Mouse (Mus musculus): Measurements from ENCODE around the gene Uqcc2.
A peak's percentile ranks its signal among the peaks of the same experiment; 100 is the strongest.

Gene Uqcc2

DNA sequence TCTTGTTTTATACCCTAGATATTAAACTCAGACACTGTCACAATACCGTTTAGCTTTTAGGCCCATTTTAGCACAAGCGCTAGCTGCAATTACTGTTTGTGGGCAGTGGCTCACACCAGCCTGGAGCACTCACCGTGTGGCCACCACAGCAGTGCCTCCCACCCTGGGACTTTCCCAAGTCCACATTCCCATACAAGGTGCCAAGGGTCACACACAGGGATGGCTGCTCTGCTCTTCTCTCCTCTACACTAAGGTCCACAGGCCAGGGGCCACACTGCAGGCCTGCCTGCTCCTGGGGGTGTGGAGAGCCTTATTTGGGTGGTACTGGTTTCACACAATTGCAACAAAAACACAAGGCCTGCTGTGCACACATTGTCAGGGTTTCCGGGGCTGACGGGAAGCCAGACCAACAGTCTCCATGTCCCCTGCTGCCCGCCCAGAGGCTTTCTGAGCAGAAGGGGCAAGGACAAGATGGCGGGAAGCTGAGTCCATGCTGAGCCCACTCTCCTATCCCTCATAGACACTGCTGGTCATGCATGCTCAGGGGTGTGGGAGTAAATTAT, 9.8 kb downstream of the Uqcc2 start:
- no peak for DNase-seq (ENCODE audit: low read depth)

DNA sequence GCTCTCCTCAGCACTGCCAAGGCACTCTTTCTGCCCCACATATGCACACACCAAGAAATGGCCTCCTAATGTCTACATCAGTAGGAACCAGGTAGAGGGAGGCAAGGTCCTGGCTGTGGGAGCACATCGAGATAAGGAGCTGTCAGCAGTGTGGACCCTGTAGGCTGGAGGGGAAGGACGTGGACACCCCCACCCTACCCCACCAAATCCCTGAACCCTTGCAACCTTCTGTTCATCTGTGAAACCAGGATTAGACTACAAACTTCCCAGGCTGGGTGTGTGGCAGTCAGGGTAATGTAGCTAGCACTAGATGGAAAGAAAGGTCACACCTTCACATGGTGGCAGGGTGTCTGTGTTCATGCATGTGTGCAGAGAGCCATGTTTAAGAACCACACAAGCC, 10.6 kb downstream of the Uqcc2 start:
- DNase-seq (ENCODE audit: low read depth), result no peak

GRCm38 (mm10) chr17:27122701-27123100, 11.0 kb downstream of the Uqcc2 start:
- DNase-seq (ENCODE audit: low read depth), result no peak

DNA sequence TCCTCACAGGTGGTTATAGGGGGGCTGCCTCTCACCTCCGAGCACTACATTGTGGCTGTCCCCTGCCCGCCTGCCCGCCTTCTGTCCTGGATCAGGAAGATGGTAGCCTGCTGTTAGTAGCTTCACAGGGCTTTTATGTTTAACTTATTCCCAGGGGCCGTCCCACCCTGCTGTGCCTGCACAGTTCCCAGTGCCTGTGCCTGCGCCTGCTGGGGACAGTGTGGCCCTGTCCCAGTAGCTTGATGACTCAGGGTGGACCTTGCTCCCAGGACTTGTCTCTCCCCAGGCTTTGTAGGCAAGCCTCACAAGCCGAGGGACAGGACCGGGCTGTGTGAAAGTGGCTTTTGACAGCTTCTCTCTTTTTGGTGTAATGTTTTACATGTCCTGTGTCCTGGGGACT, 11.9 kb downstream of the Uqcc2 start:
- no peak for DNase-seq (ENCODE audit: low read depth)

DNA sequence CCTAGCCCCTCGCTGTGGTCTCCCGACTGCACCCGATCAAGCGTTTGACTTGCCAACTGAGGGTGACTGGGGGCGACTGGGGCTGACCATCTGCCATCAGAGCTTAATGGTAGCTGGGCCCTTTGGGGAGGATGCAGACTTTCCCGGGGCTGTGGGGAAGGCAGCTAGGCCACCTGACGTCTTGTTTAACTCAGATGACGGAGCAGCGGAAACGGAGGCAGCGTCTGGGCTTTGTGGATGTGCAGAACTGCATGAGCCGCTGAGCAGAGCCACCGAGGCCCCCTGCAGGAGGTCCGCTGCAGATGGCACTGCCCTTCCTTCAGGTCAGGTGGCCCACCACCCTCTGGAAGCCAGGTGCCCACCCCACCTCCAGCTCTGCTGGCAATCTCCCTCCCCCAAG, 12.4 kb downstream of the Uqcc2 start:
- no peak for DNase-seq (ENCODE audit: low read depth)

- peak; percentile 56 for DNase-seq (ENCODE audit: low read depth)
These were observed 13.1 kb downstream of the Uqcc2 start for GRCm38 (mm10) chr17:27120561-27121024.

DNA sequence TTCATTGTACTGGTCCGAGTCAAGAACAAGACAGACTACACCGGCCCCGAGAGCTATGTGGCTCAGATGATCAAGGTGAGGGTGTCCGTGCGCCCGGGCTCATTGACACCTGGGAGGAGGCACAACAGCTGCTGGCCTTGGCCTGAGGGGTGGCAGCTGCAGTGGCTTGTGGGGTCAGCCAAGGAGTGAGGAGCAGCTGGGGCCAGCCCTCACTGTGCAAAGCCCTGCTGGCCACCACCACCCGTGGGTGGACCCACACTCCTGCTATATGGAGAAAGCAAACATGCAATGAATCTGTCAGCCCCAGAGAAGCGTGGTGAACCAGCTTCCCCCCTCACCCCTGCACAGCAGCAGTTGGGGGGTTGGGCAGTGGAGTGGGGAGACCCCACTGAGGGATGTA, 13.8 kb downstream of the Uqcc2 start:
- no peak for DNase-seq (ENCODE audit: low read depth)

- DNase-seq (ENCODE audit: low read depth), result no peak
These were observed 14.2 kb downstream of the Uqcc2 start for GRCm38 (mm10) chr17:27119540-27119895.

DNA sequence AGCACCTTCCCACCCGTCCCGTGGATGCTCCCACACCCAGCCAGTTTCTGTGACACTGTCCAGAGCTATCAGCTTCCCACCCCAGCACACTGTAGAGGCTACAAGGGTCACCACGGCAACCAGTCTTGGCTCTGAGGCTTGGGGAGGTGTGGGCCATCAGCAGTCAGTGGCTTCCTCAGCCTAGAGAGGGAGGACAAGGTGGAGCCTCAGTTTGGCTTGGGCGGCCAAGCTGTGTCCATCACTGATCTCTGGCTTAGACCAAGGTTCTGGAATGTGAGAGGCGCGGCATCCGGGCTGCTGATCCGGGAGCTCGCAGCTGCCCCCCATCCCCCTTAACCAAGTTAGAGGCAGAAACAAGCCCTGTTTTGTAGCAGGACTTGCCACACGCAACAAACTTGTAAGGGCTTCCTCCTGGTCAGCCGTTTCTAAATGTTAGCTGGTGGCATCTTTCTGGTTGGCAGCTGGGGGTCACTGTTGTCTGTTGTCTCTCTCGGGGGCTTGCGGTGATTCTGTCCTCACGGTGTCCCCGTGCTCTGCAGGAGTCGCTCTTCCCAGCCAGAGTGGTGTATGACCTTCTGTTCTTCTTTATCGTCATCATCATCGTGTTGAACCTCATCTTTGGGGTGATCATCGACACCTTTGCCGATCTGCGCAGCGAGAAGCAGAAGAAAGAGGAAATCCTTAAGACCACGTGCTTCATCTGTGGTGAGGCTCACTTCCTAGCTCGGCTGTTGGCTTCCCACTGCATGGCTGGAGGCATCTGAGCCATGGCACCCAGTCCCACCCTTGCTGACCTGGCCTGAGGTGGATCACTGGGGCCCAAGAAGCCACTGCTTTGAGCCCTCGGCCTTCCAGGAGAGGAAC, 14.8 kb downstream of the Uqcc2 start:
- DNase-seq (ENCODE audit: low read depth), result no peak

DNA sequence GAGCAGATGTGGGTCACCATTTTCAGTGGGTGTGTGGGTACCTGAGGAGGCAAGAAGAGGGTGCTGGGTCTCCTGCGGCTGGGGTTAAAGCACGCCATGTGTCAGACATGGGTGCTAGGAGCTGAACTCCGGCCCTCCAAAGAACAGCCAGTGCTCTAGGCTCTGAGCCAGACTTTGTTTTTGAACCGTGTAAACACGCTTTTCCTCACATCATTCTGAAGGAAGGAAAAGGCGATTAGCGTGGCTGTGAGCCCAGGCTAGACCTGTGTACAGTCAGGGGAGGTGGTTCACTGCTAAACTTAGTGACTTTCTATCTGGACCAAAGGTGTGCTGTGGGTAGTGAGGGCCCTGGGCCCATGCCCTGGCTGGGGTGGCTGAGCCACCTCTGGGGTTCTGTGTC, 23.6 kb downstream of the Uqcc2 start:
- DNase-seq (ENCODE audit: low read depth), result no peak

DNA sequence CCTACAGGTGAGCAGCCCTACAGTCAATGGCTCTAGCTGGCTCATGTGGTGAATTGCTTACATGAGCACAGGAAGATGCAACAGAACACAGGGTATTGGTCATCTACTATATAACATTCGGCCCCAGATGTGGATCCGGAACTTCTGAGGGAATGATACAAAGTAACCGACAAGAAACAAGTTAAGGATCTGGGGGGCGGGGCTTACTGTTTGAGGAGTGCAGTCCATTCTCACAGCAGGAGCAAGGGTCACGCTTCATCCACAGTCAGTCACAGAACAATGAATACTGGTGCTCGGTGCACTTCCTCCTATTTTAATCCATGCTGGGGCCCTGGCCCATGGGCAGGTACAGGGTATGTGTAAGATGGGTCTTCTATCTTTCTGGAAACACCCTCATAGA, 25.8 kb downstream of the Uqcc2 start:
- DNase-seq (ENCODE audit: low read depth), result no peak

DNA sequence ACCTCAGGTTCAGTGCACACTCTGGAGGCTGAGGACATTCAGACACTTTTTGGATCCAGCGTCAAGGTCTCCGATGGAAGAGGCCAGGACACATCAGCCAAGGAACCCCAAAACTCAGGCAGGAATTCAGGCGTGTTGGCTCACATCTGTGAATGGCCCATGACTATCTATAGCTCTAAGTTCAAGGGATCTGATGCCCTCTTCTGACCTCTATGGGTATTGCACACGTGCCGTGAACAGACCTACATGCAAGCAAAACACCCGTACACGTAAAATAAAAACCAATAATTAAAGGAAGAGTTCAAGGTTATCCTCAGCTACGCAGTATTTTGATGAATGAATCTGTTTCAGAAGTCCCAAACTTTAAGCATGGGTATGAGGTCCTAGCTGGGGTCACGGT, 27.0 kb downstream of the Uqcc2 start:
- DNase-seq (ENCODE audit: low read depth), result peak; percentile 75

DNA sequence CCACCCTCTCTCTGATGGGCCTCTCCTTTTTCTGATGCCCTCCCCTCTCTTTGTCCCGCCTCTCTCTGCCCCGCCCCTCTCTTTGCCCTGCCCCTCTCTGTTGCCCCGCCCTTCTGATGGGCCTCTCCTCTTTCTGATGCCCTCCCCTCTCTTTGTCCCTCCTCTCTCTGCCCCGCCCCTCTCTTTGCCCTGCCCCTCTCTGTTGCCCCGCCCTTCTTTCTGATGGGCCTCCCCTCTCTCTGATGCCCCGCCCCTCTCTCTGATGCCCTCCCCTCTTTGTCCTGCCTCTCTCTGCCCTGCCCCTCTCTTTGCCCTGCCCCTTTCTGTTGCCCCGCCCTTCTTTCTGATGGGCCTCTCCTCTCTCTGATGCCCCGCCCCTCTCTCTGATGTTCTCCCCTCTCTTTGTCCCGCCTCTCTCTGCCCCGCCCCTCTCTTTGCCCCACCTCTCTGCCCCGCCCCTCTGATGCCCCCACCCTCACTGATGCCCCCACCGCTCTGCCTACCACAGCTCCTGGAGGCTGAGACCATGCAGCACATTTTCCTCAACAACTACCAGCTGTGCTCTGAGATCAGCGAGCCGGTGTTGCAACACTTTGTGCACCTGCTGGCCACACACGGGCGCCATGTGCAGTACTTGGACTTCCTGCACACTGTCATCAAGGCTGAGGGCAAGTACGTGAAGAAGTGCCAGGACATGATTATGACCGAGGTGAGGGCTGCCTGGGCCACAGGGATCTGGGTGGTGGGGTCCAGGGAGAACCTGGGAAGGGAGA, 27.8 kb downstream of the Uqcc2 start:
- no peak for DNase-seq (ENCODE audit: low read depth)

DNA sequence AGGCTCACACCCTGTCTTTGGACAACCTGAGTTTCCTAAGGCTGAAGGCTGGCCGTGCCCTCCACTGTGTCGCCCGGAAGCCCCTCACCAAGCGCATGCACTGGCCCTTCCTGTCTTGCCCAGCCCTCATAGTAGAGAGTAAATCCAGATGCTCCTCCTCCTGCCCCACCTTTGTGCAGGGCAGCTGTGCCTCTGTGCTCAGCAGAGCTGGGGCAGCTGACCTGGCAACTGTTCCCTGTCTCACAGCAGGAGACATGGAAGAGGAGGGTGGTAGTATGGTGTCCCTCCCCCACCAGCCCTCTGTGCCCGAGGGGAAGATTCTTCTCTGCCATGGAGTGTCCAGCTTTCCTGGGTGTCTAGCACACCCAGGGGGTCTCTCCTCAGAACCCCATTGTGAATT, 32.0 kb downstream of the Uqcc2 start:
- DNase-seq (ENCODE audit: low read depth), result no peak

DNA sequence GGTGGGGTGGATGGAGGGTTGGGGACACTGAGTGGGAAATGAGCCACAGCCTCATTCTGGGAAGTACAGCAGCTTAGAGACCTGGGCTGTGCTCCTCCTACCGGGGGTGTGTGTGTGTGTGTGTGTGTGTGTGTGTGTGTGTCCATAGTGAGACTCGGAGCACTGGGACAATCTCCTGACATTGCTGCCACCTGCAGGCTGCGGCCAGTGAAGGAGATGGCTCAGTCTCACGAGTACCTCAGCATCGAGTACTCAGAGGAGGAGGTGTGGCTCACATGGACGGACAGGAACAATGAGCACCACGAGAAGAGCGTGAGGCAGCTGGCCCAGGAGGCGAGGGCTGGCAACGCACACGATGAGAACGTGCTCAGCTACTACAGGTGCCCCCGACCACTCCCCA, 38.0 kb downstream of the Uqcc2 start:
- peak; percentile 61 for DNase-seq (ENCODE audit: low read depth)

DNA sequence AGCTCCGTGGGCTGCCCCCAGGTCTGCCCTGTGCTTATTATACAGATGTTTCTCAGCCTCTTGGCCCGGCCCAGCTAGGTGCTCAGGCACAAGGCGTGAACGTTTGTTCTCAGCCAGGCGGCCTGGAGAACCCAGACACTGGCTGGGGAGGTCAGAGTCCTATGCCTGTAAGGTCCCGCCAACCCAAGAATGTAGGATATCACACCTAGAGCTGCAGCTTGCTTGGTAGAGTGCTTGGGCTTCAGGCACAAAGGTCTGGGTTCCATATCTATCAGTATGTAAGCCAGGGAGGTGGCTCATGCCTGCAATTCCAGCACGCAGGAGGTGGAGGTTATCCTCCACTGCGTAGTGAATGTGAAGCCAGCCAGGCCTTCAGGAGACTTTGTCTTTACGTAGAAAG, 43.6 kb downstream of the Uqcc2 start:
- no peak for DNase-seq (ENCODE audit: low read depth)

DNA sequence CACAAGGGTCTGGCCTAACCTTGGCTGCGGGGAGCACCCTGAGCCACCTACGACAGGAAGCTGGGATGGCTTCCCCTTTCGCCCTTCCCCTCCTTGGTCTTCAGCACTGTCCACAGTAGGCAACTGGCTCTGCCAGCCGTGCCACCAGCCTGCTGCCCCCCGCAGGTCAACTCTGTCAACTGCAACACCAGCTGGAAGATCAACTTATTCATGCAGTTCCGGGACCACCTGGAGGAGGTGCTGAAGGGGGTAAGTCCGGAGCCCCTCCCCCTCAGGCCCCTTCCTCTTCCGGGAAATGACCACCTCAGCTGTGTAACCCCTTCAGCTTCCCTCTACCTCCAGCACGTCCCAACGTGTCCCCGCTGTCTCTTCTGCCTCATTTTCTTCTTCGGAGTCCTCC, 46.3 kb downstream of the Uqcc2 start:
- DNase-seq (ENCODE audit: low read depth), result peak; percentile 64

DNA sequence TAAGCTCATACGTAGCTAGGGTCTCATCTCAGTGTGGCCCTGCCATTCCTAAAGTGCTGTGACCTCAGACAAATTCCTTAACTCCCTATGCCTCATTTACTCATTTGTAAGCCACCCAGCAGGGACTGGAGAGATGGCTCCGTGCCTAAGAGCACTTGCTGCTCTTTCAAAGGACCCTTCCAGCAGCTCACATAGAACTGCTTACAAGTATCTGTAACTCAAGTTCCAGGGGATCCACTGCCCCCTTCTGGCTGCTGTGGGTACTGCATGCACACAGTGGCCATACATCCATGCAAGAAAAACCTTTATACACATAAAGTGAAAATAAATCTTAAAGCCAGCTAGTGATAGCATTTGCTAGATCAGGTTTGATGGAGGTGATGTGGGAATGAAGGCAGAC, 48.0 kb downstream of the Uqcc2 start:
- DNase-seq (ENCODE audit: low read depth), result peak; percentile 83

DNA sequence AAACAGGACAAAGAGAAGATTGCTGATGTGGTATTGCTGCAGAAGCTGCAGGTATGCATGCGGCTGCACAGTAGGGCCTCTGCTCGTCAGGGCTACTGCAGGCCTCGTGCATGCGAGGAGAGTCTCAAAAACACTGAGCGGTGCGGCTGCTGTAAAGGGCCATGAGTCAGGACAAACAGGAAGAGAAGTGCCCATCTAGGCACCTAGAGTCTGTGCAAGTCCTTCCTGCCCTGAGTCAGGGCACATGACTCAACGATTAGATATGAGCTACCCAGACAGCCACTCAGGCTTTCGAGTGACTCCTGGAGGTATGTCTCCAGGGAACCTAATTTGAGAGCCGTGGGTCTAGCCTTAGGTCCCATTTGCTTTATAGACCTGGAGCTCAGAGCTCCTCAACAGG, 50.1 kb downstream of the Uqcc2 start:
- DNase-seq (ENCODE audit: low read depth), result peak; percentile 81

- peak; percentile 72 for DNase-seq (ENCODE audit: low read depth)
These were observed 50.9 kb downstream of the Uqcc2 start for GRCm38 (mm10) chr17:27082796-27083195.

DNA sequence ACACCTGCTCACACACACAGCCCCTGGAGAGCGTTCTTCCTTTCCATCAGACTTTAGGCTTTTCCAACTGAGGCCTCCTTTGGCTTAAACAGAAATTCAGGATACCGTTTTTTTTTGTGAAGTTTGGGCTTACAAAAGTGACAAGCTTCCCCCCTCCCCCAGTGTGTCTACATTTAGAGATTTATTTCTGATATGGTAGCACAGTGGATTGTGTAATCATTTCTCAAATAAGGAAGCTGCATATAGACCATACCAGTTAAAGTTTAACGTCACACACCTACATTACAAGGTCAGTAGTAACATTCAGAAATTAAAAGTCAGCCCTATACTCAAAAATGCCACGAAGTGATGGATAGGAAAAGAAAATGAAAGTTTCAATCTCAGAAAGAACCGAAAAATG, 51.8 kb downstream of the Uqcc2 start:
- DNase-seq (ENCODE audit: low read depth), result no peak

DNA sequence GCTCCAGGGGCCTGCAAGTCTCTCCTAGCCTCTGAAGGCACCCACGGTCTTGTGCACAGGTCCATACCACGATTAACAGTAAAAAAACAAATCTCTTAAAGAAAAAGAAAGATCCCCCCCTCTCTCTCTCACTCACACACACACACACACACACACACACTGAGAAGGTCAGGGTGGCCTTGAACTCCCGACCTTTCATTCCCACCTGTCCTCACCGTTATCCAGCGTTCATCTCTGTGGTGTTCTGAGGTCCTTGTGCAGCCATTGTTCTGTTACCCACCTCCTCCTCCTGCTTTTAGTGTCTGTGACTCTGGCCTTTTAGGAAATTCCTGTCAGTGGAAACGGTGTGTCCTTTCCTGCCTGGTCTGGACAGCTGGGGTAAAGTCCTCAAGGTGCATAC, 55.2 kb downstream of the Uqcc2 start:
- no peak for DNase-seq (ENCODE audit: low read depth)

GRCm38 (mm10) chr17:27077920-27078319, 55.8 kb downstream of the Uqcc2 start:
- peak; percentile 46 for DNase-seq (ENCODE audit: low read depth)

Measured in NIH3T3 (cell line).